Mouse (Mus musculus) MEL (cell line): ENCODE measurements at regions not wholly inside any gene's neighbourhood (a gene's known extent, or its start where the extent isn't known, plus 50 kb on each side); places are given as distances from the start of the nearest gene placed in this dataset.

Experiments used
- DNase-seq: peaks from one replicate; pipeline ENCODE4 v3.0.0; 2011; ENCODE audit warnings: low read depth, low spot score
- H3K27ac ChIP-seq: 2 replicates; pipeline ENCODE4 v1.5.1; 2012; ENCODE audit warnings: low read depth, mild to moderate bottlenecking, control low read depth, low read length, moderate library complexity; ENCODE audit not compliant: control insufficient read depth
- H3K27me3 ChIP-seq, 2 experiments: fragments of 150-350 bp in 1 of 2; sonication (generic) in 1 of 2; 2 replicates each; pipeline ENCODE4 v1.6.1; 2012; ENCODE audit warnings: low read length in 2 of 2, mild to moderate bottlenecking in 2 of 2, improper control_type of control experiment in 1 of 2, moderate library complexity in 1 of 2; ENCODE audit not compliant: insufficient read depth in 2 of 2, control insufficient read depth in 1 of 2
- H3K36me3 ChIP-seq, 2 experiments: 2 replicates each; pipeline ENCODE4 v1.6.1; 2012 to 2014; ENCODE audit warnings: low read length in 2 of 2, improper control_type of control experiment in 1 of 2, inconsistent platforms in 1 of 2, mild to moderate bottlenecking in 1 of 2; ENCODE audit not compliant: insufficient read depth in 2 of 2, control insufficient read depth in 1 of 2
- H3K4me1 ChIP-seq, 2 experiments: fragments of 150-350 bp in 1 of 2; sonication (generic) in 1 of 2; 2 replicates each; pipeline ENCODE4 v1.6.1; 2012; ENCODE audit warnings: low read length in 2 of 2, improper control_type of control experiment in 1 of 2, mild to moderate bottlenecking in 1 of 2; ENCODE audit not compliant: insufficient read depth in 2 of 2, control insufficient read depth in 1 of 2
- H3K4me3 ChIP-seq, 2 experiments: fragments of 150-350 bp in 1 of 2; sonication (generic) in 1 of 2; 2 replicates each; pipeline ENCODE4 v1.5.1; 2012; ENCODE audit warnings: low read depth in 2 of 2, low read length in 2 of 2, mild to moderate bottlenecking in 2 of 2, moderate library complexity in 2 of 2, control low read depth in 1 of 2, improper control_type of control experiment in 1 of 2; ENCODE audit not compliant: control insufficient read depth in 1 of 2, insufficient read depth in 1 of 2
- H3K79me2 ChIP-seq: 2 replicates; pipeline ENCODE4 v1.6.1; 2012; ENCODE audit warnings: mild to moderate bottlenecking, low read length, moderate library complexity; ENCODE audit not compliant: control insufficient read depth, poor library complexity, insufficient read depth
- H3K9ac ChIP-seq: 2 replicates; pipeline ENCODE4 v1.6.1; 2012; ENCODE audit warnings: low read depth, mild to moderate bottlenecking, control low read depth, low read length, moderate library complexity; ENCODE audit not compliant: control insufficient read depth, poor library complexity, severe bottlenecking
- H3K9me3 ChIP-seq: fragments of 150-350 bp; sonication (generic); replicated peaks from 2 replicates; pipeline ENCODE4 v1.6.1; 2012; ENCODE audit warnings: mild to moderate bottlenecking, low read length, improper control_type of control experiment, moderate library complexity; ENCODE audit not compliant: insufficient read depth
- CHD1 ChIP-seq: IDR thresholded peaks from 2 replicates; pipeline ENCODE4 v1.6.1; 2012; ENCODE audit warnings: low read depth, mild to moderate bottlenecking, inconsistent platforms, low read length, improper control_type of control experiment
- CHD2 ChIP-seq: IDR thresholded peaks from 2 replicates; pipeline ENCODE4 v1.6.1; 2011; ENCODE audit warnings: low read length, improper control_type of control experiment
- HCFC1 ChIP-seq: IDR thresholded peaks from 2 replicates; pipeline ENCODE4 v1.6.1; 2012; ENCODE audit warnings: low read depth, mild to moderate bottlenecking, inconsistent platforms, low read length, improper control_type of control experiment, moderate library complexity
- JUND ChIP-seq: IDR thresholded peaks from 2 replicates; pipeline ENCODE4 v1.6.1; 2011; ENCODE audit warnings: low read depth, mild to moderate bottlenecking, improper control_type of control experiment, low read length
- KAT2A ChIP-seq: conservative IDR thresholded peaks from 2 replicates; pipeline ENCODE4 v1.6.1; 2012; ENCODE audit warnings: low read depth, low read length, improper control_type of control experiment, inconsistent platforms
- MAX ChIP-seq: IDR thresholded peaks from 2 replicates; pipeline ENCODE4 v1.6.1; 2011; ENCODE audit warnings: low read length, improper control_type of control experiment
- MAZ ChIP-seq: IDR thresholded peaks from 2 replicates; pipeline ENCODE4 v1.6.1; 2012; ENCODE audit warnings: low read depth, mild to moderate bottlenecking, inconsistent platforms, low read length, improper control_type of control experiment
- MEF2A ChIP-seq: IDR thresholded peaks from 2 replicates; pipeline ENCODE4 v1.6.1; 2014; ENCODE audit warnings: low read depth, mild to moderate bottlenecking, inconsistent platforms, low read length, improper control_type of control experiment; ENCODE audit not compliant: poor library complexity, insufficient replicate concordance, severe bottlenecking; ENCODE audit errors: extremely low read depth
- MXI1 ChIP-seq: IDR thresholded peaks from 2 replicates; pipeline ENCODE4 v1.6.1; 2011; ENCODE audit warnings: mild to moderate bottlenecking, low read depth, low read length, improper control_type of control experiment
- NELFE ChIP-seq: IDR thresholded peaks from 2 replicates; pipeline ENCODE4 v1.6.1; 2011; ENCODE audit warnings: low read depth, low read length, improper control_type of control experiment
- NRF1 ChIP-seq: IDR thresholded peaks from 2 replicates; pipeline ENCODE4 v1.6.1; 2014; ENCODE audit warnings: low read depth, mild to moderate bottlenecking, inconsistent platforms, low read length, improper control_type of control experiment, moderate library complexity; ENCODE audit not compliant: poor library complexity, insufficient read depth, severe bottlenecking
- POLR2AphosphoS5 ChIP-seq: IDR thresholded peaks from 2 replicates; pipeline ENCODE4 v1.6.1; 2012; ENCODE audit warnings: low read depth, borderline replicate concordance, mild to moderate bottlenecking, inconsistent platforms, low read length, moderate library complexity, mixed read lengths
- RAD21 ChIP-seq: IDR thresholded peaks from 2 replicates; pipeline ENCODE4 v1.6.1; 2011; ENCODE audit warnings: mild to moderate bottlenecking, low read depth, low read length, improper control_type of control experiment
- RCOR1 ChIP-seq: IDR thresholded peaks from 2 replicates; pipeline ENCODE4 v1.6.1; 2012; ENCODE audit warnings: low read depth, mild to moderate bottlenecking, inconsistent platforms, low read length, improper control_type of control experiment
- SIN3A ChIP-seq: IDR thresholded peaks from 2 replicates; pipeline ENCODE4 v1.6.1; 2012; ENCODE audit warnings: low read length, improper control_type of control experiment, inconsistent platforms
- SMC3 ChIP-seq: IDR thresholded peaks from 2 replicates; pipeline ENCODE4 v1.6.1; 2011; ENCODE audit warnings: low read depth, low read length, improper control_type of control experiment
- TAL1 ChIP-seq: IDR thresholded peaks from 2 replicates; pipeline ENCODE4 v1.6.1; 2012; ENCODE audit warnings: mild to moderate bottlenecking, inconsistent platforms, low read length, moderate library complexity, mixed read lengths
- TBP ChIP-seq: IDR thresholded peaks from 2 replicates; pipeline ENCODE4 v1.8.0; 2011; ENCODE audit warnings: low read depth, low read length, improper control_type of control experiment
- USF1 ChIP-seq: IDR thresholded peaks from 2 replicates; pipeline ENCODE4 v1.6.1; 2014; ENCODE audit warnings: low read depth, mild to moderate bottlenecking, inconsistent platforms, low read length, improper control_type of control experiment, moderate library complexity
- ZC3H11A ChIP-seq: IDR thresholded peaks from 2 replicates; pipeline ENCODE4 v1.6.1; 2012; ENCODE audit warnings: low read depth, mild to moderate bottlenecking, inconsistent platforms, low read length, improper control_type of control experiment
- ZKSCAN1 ChIP-seq: IDR thresholded peaks from 2 replicates; pipeline ENCODE4 v1.6.1; 2012; ENCODE audit warnings: low read depth, mild to moderate bottlenecking, inconsistent platforms, low read length, improper control_type of control experiment, moderate library complexity
- ZMIZ1 ChIP-seq: IDR thresholded peaks from 2 replicates; pipeline ENCODE4 v1.6.1; 2012; ENCODE audit warnings: low read depth, mild to moderate bottlenecking, inconsistent platforms, low read length, improper control_type of control experiment, moderate library complexity
- ZNF384 ChIP-seq: IDR thresholded peaks from 2 replicates; pipeline ENCODE4 v1.6.1; 2012; ENCODE audit warnings: low read depth, mild to moderate bottlenecking, inconsistent platforms, low read length, improper control_type of control experiment

DNA sequence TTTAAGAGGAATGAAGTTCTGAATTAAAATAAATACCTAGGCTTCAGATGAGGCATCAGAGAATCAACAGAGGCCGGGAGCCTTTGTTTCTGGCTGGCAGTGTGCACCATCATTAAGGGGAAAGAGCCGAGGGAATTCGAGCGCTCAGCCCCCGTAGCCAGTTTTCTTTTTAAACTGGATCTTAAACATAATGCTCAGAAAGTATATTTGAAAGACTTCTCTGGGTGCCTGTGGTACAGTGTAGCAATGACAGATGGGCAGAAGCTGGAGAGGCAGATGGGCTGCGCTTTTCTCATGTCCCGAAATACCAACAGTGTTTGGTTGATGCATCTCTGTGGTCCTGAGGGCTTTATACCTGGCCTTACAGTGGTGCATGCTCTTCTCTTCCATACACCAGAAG lies 247.6 kb downstream of the Tmem38b start:
- H3K27me3 ChIP-seq: no peaks in the 10 kb centered on the region
- H3K9ac ChIP-seq: no peak overlapping the region
- no peaks in the 10 kb centered on the region for H3K36me3 ChIP-seq
- DNase-seq: no peak
- TF ChIP-seq MXI1 (no peak), SMC3 (no peak), JUND (no peak), ZC3H11A (no peak), POLR2AphosphoS5 (no peak), NRF1 (no peak), SIN3A (no peak), ZMIZ1 (no peak), CHD1 (no peak), NELFE (no peak)
- TF ChIP-seq, all 39 proteins: peak for 0
- Histone ChIP-seq H3K4me1 (no peaks in the 10 kb centered on the region), H3K27ac (no peak overlapping the region), H3K4me3 (no peak overlapping the region), H3K79me2 (no peaks in the 10 kb centered on the region), H3K9me3 (no peaks in the 10 kb centered on the region)

DNA sequence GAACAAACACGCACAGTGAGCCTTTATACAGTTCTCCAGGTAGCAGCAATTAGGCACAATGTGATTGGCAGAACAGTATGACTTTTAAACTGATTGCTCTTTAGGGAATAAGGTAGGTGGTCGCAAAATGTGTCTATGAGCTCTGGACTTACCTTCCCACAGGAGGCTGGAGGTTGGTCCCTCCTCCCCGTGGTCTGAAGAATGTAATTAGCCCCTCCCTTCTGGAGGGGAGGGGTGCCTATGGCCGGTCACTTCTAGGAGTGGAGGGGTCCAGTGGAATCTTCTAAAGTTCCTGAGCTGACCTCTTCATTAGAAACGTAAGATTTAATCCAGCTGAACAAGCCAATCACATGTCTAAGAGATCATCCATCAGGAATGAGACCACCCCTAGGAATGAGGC lies 248.4 kb downstream of the Tmem38b start:
- Histone ChIP-seq H3K27ac (no peak overlapping the region), H3K9me3 (no peaks in the 10 kb centered on the region), H3K36me3 (no peaks in the 10 kb centered on the region), H3K4me3 (no peak overlapping the region), H3K79me2 (no peaks in the 10 kb centered on the region), H3K9ac (no peak overlapping the region), H3K27me3 (no peaks in the 10 kb centered on the region), H3K4me1 (no peaks in the 10 kb centered on the region)
- DNase-seq: no peak
- no peak for TF ChIP-seq ZNF384
- TF ChIP-seq USF1: no peak
- no peak for TF ChIP-seq MAX
- no peak for TF ChIP-seq KAT2A
- no peak for TF ChIP-seq HCFC1
- TF ChIP-seq JUND: no peak

DNA sequence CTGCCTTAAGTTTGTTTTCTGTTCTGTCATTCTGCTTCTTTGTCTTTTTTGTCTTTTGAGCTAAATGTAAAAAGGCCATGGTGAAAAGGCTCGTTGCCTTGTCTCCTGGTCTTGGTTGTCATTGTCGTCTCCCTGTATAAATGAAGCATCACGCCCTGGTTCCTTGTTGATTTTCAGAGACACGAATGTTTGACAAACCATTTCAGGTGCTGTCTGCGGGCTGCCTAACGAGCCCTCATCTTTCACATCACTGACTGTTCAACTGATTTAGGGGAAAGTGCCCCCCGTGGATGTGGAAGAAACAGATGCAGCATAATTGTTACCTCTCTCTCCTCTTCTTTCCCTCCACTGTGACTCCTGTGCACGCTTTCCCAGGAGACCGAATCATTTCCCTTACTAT lies 254.7 kb downstream of the Tmem38b start:
- Histone ChIP-seq H3K27me3 (no peaks in the 10 kb centered on the region), H3K4me3 (no peak overlapping the region), H3K27ac (no peak overlapping the region), H3K36me3 (no peaks in the 10 kb centered on the region), H3K79me2 (no peaks in the 10 kb centered on the region), H3K9ac (no peak overlapping the region), H3K9me3 (no peaks in the 10 kb centered on the region), H3K4me1 (no peaks in the 10 kb centered on the region)
- no peak for DNase-seq
- TF ChIP-seq ZMIZ1: no peak
- no peak for TF ChIP-seq KAT2A
- no peak for TF ChIP-seq CHD2
- no peak for TF ChIP-seq SMC3
- no peak for TF ChIP-seq RCOR1
- TF ChIP-seq USF1: no peak
- TF ChIP-seq MXI1: no peak
- TF ChIP-seq ZKSCAN1: no peak
- TF ChIP-seq NELFE: no peak
- TF ChIP-seq NRF1: no peak
- TF ChIP-seq TAL1: no peak
- TF ChIP-seq ZNF384: no peak
- no peak for TF ChIP-seq MAZ
- no peak for TF ChIP-seq RAD21
- TF ChIP-seq MEF2A: no peak
- TF ChIP-seq TBP: no peak
- TF ChIP-seq CHD1: no peak
- no peak for TF ChIP-seq HCFC1
